Mouse (Mus musculus) spleen, postnatal 36 days (tissue): ENCODE results near the gene Tbc1d10b.

Source experiments
- DNase-seq, 2 experiments: peaks; one replicate each; pipeline ENCODE4 v3.0.0; 2022; ENCODE audit warnings: low spot score in 2 of 2, mixed read lengths in 1 of 2

Gene Tbc1d10b

DNA sequence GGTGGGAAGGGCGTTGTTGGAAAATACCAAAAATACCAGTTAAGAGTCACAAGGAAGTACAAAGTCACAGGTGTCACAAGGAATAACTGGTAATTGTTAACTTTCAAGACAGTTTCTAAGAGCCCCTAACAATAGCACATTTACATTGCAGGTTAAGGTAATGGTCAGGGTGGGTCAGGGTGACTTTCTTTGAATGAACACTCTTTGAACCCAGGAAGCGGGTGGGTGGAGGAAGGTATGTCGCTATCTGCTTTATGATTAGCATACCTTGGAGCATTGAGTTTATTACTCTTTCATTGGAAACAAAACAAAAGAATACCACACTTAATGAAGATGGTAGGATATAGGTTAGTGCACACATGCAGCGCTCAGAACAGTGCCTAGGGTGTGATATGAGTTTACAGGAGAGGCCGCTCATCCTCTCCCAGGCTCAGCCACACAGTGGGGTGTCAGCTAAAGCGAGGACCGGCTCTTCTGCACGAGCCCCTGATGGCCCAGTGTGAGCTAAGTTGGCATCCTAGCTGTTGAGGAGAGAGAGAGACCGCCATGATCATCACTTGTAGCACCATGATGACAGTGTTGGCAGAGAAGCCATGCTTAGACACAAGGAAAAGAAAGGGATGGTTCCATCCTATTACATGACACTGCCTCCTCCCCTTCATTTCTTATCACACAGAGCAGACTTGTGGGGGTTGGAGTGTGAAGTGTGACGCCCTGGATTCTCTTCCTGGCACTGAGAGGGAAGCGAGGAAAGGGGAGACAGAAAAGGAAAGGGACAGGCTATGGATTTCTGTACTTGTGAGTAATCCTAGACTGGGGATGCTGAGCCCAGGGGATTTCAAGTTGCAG is 17.1 kb upstream of the Tbc1d10b start:
- no peak for DNase-seq

GRCm38 (mm10) chr7:127224616-127225015 is 16.3 kb upstream of the Tbc1d10b start:
- DNase-seq: no peak

DNA sequence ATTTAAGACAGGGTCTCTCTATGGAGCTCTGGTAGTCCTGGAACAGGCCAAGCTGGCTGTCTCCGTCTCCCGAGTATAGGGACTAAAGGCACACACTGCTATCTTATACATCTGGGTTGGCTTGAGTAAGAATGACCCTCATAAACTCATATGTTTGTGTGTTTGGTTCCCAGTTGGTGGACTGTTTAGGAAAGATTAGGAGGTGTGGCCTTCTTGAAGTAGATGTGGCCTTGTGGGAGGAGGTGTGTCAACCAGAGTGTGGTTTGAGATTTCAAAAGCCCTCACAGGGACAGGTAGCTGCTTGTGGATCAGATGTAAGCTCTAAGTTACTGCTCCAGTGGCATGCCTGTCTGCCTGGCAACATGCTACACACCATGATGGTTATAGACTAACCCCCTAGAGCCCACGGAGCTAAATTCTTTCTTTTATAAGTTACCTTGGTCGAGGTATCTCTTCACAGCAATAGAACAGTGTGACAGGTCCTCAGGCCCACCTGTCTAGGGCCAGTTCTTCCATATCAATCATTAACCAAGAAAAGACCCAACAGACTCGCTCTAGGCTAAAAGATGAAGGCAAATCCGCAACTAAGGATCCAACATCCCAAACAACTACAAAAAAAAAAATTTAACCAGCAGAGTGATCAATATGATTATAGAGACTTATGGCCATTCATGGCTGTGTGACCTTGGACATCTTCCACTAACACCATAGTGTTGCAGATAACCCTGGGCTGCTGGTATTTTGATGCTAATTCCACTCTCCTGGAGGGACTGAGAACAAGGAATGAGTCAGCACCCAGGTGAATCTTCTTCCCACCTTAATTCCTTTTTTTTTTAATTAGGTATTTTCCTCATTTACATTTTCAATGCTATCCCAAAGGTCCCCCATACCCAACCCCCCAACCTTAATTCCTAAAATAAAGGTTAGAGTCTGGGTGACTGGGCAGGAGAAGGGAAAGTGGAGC is 15.5 kb upstream of the Tbc1d10b start:
- DNase-seq: no peak

GRCm38 (mm10) chr7:127223106-127223505 is 14.8 kb upstream of the Tbc1d10b start:
- DNase-seq: no peak

DNA sequence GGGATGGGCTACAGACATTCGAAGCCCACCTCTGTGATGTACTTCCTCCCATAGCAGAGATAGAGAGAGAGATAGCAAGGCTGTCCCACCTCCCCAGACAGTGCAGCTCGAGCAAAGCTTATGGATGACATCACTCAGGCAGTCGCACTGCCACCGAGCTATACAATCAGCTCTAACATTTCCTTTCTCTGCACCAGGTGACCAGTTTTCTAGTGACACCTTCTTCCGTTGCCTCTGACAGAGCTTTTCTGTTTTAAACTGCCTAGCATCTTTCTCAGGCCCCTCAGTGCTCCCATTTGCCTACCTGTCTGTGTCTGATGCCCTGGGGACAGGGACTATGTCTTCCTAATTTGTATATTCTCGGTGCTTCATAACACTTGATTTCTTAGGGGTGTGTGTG is 12.2 kb upstream of the Tbc1d10b start:
- peak; percentile 46 to 53 for DNase-seq

DNA sequence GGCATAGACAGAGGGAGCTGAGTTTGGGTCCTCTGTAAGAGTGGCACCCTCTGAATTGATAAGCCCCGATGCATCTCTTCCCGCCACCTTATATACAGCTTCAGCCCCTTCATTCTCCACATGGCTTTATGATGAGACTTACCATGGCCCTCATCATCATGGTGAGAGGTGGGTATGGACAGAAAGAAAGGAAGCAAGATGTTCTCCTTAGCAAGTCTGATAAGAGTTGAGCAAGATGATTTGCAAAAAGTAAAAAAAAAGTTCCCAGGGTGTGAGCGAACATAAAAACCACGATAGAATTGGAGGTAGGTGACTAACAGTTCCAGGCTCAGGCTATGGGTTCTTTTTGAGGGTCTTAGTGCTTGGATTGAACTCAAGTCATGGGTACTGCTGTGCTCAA is 10.4 kb upstream of the Tbc1d10b start:
- DNase-seq: no peak

DNA sequence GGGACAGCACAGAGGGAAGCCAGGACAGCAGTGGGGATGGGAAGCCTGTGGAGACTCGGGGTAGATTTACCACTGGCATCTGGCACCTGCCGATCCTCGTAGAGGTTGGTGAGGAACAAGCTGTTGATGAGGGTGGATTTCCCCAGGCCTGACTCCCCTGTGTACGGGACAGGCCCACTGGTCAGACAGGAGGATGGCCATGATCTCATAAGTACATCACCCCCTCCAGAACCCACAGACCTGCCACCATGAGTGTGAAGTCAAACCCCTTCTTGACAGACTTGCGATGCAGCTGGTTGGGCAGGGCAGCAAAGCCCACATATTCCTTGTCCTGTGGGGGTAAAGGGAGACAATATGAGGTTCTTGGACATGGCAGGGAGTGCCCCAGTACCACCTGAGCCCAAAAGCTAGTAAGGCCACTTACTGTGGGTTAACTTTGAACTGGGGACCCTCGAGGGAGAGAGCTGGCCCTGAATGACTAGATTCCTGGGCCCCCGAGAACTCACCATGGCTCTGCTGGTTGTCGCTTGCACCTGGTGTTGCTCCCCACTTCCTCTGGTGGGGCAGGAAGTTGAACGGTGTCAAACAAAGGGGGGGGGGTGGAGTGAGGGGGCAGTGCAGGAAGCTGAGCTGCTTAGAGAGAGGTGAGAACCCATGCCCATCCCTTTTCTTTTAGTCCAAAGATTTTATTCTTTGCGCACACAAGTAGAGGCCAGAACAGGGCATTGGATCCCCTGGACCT is 9.8 kb upstream of the Tbc1d10b start:
- peak; percentile 71 to 74 for DNase-seq

DNA sequence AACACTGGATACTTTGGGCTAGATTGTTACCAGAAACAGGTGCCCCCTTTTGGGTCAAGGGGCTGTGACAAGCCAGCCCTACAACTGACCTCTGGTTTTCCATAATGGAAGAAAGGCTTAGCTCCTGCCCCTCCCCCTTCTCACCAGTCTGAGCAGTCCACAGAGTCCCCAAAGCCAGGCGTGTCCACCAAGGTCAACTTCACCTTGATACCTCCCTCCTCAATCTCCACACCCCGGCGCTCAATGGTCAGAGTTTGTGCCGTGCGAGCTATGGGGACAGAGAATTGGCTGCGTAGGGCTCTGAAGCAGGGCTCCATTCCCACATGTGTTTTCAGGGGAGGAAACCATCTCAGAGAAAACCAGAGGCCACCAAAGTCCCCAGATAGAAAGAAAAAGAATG is 9.2 kb upstream of the Tbc1d10b start:
- DNase-seq: no peak

DNA sequence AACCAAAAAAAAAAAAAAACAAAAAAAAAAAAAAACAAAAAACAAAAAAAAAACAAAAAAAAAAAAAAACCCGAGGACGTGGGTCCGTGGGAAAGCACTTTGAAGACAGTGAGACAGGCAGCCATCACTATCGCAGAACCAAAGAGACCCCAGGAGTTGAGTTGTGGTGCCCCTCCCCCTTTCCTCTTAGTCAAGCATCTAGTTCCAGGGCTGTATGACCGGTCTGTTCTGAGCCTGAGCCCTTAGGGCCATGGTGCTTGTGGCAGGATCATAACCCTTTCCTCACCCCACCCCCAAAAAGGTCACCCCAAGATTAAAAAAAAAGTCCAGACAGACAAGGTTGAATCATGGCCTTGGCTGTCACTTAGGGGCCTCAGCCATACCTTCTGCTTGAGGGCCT is 8.0 kb upstream of the Tbc1d10b start:
- DNase-seq: no peak

GRCm38 (mm10) chr7:127214981-127215871 is 7.0 kb upstream of the Tbc1d10b start:
- DNase-seq: peak; percentile 68 to 74

DNA sequence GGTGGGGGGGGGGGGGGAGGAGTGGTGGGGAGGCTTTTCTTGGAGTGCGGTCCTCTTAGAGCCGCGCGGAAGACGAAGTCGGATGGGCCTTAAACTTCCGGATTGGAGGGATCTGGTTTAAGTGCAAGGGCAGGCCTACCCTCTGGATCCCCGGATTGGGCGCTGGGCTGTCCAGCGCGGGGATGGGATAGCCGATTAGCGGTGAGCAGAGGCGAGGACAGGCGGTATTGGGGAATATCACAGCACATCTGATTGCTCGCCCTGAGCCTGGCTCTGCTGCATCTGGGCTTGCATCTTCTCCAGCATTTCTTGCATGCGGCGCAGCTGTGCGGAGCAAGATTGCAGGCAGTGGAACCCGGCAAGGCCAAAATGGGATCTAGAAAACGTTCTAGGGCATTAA is 6.3 kb upstream of the Tbc1d10b start:
- DNase-seq: no peak

- DNase-seq: no peak
Measured at GRCm38 (mm10) chr7:127213930-127214329, 5.7 kb upstream of the Tbc1d10b start.

DNA sequence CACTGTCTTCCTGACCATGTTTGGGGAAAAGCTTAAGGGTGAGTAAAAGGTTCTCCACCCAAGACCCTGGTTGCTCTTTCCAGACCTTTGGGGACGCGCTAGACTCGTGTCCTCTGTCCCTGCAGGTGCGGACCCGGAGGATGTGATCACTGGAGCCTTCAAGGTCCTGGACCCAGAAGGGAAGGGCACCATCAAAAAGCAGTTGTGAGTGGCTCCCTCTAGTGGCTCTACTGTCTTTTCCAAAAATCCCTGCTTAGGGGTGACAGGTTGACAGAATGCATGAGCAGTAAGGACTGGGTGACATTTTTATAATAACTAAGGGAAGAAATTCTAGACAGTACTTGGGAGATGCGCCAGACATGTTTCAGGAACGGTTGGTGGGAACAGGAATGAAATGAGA is 5.2 kb upstream of the Tbc1d10b start:
- peak in 1 of 2 experiments; percentile 43 for DNase-seq

- DNase-seq: no peak
Measured at GRCm38 (mm10) chr7:127212432-127213250, 4.4 kb upstream of the Tbc1d10b start.

DNA sequence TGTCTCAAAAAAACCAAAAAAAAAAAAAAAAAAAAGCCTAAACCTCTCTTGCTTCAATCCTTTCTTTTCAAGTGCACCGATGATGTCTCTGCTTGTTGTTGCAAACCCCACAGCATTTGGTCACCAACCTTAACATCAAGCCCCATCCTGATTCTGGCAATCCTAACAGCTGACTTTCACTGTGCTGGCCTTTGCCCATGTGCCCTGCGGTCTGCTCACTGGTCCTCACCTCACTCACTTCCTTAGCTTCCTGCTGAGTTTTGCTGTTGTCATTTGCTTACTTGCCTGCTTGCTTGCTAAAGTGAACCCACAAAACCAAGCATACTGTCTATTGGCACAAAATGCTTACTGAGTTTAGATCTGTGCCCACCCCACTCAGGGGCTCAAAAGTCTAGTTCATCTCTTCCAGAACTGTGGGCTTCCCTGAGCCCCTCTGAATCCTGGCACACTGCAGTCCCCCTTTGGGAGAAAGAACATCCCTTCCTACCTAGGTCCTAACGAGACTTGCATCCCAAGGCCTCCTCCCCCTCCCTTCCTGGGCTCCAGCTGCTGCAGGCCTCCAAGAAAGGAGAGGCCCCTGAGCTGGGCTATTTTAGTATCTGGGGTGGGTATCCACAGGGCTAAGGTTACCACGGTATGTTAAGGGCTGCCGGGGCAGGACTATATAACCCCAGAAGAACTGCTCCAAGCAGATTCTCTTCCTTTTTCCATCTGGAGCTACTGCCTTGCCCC is 2.9 kb upstream of the Tbc1d10b start:
- no peak for DNase-seq

DNA sequence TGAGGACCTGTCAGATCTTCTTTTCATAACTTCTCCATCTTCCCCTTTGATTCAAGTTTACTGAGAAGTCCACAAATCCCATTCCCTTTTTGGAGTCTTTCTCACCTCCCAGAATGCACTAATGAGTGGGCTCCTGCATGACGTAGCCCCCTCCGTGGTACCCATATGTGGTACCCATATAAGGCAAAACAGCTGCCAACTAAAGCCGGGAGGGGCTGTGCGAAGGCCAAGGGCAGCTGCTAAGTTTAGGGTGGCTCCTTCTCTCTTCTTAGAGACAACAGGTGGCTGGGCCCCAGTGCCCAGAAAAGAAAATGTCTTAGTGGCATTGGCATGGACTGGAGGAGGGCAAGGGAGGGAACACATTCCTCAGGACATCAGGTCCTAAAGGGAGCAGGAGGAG is 2.0 kb upstream of the Tbc1d10b start:
- no peak for DNase-seq

GRCm38 (mm10) chr7:127209851-127210250 is 1.6 kb upstream of the Tbc1d10b start:
- DNase-seq: no peak

- peak; percentile 96 to 97 for DNase-seq
Measured at GRCm38 (mm10) chr7:127208553-127209438, 528 bp upstream of the Tbc1d10b start, which contains the start of gene Mylpf. Gene Mylpf, plus strand, starts transcription at chr7:127208890.
